Mouse (Mus musculus) T-helper 17 cell (primary cell): ENCODE results near the gene 1700093K21Rik.

Experiments
- in situ Hi-C, 2 experiments: fragments of 300-600 bp; cut with MboI, MseI; formaldehyde crosslinking; loops; 1 replicate in 1 of 2; 2 replicates in 1 of 2; pipeline ENCODE4 v1.15.1; 2025; ENCODE audit warnings: high pct_unique_total_duplicates in 2 of 2

1700093K21Rik gene

DNA sequence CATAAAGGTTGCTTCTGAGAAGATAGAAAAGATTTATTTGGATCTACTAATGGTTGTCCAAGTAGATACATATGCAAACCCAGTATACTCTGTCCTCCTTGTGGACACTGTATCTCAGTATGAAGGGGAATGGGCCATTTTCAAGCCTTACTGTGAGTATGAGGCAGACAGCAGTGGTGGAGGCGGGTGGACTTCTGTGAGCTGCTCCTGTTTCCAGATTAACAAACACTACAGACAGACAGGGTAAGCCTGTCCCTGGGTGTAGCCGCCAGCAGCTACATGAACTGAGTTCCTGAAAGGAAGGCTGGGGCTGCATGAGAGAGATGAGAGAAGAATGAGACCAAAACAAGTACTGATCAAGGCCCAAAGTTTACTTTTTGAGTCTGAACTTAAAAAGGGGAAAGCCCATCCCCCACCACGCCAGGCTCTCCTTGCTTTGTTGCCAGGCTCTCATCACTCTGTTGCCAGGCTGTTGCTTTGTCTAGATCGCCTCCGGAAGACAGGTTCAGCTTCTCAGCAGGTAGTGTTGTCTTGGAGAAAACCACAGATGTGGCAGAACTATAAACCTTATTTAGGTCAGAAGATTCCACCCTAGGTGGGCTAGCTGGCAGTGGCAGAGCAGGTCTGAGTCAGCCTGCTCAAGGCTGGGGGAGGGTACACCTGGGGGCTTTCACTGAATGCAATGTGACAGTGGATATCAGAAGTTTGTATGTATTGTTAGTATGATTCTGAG lies at the start of gene 1700093K21Rik:
1700093K21Rik (minus strand) TSS at position 683 of the 733 bp plus-strand sequence.
- in situ Hi-C loops: loop anchor here in 1 of 2 experiments (25.0 kb wide), 1 partner anchor 1358 kb away; no protein-coding TSS in a partner anchor

DNA sequence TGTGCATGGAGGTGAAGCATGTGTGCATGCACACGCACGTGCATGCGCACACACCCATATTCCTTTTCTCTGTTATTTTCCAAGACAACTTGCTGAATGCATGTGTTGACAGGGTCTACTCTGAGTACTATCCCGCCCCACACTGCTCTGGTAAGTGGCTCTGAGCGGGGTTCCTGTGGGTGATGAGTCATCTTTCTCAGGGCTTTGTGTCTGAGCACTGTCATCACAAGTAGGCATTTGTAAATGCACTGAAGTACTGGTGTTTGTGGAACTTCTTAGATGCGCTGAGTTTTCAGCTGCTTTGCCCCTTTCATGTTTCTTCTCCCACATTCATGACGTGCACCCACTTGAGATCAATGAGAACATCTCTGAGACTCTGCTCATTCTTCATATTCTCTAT lies 49.2 kb upstream of the 1700093K21Rik start:
- in situ Hi-C loops: no loop called here

DNA sequence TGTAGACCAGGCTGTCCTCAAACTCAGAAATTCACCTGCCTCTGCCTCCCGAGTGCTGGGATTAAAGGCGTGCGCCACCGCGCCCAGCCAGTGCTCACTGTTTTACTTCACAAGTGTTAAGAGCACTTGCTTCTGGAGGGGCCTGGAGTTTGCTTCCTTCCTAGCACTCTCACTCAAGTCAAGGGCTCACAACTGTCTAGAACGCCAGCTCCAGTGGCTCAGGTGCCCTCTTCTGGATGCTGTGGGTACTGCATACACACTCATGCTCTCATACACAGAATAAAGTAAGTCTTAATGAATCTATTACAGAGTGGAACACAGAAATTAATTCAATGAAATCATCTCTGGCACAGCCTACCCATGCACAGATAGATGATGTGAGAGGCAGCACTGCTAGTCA lies 44.8 kb upstream of the 1700093K21Rik start:
- in situ Hi-C loops: loop anchor here in 1 of 2 experiments (5.0 kb wide), 1 partner anchor 68 kb away; the partner anchor contains the start of gene Ahsa2

DNA sequence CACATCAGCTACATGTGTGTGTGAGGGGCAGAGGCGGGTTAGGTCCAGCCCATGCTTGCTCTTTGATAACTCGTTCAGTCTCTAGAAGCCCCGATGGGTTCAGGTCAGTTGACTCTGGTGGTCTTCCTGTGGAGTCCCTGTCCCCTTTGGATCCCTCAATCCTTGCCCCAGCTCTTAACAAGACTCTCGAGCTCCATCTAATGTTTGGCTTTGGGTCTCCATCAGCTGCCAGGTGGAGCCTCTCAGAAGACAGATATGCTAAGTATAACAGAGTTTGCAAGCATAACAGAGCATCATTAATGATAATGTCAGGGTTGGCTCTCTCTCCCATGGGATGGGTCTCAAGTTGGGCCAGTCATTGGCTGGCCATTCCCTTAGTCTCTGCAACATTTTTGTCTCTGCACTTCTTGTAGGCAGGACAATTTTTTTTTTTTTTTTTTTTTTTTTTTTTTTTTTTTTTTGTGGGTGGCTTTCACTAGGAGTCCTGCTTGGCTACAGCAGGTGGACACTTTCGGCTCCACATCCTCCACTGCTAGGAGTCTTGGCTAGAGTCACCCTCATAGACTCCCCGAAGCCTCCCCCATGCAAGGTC lies 36.2 kb upstream of the 1700093K21Rik start:
- in situ Hi-C loops: no loop called here

DNA sequence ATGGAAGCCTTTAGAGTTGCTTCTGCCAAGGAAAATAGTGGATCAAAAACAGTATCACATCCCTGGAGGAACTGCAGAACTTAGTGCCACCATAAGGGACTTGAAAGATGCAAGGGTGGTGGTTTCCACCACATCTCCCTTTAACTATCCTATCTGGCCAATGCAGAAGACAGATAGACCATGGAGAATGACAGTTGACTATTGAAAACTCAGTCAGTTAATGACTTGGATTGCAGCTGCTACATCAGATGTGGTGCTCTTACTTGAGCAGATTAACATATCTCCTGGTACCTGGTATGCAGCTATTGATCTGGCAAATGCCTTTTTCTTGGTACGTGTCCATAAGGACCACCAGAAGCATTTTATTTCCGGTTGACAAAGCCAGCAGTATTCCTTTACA lies 16.5 kb upstream of the 1700093K21Rik start:
- in situ Hi-C loops: no loop called here

DNA sequence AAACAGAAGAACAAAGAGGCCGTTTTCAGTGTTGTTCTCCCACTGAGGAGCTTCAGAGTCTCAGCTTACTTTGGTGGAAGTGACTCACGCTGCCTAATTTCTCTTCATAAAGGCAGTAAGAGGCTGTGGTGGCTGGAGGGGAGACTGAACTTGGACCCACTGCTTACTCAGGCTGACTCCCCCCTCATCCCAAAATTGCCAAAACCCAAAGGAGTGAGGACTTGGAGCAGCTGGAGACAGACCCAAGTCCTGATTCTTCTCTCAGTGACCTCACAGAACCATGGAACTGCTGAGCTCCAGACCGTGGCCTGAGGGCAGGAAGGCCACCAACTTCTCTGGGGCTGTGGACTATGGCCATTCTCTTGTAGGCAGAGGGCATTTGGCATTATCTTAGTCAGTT lies 2.0 kb downstream of the 1700093K21Rik start:
- in situ Hi-C loops: loop anchor here in 1 of 2 experiments (25.0 kb wide), 1 partner anchor 1357 kb away; no protein-coding TSS in a partner anchor

DNA sequence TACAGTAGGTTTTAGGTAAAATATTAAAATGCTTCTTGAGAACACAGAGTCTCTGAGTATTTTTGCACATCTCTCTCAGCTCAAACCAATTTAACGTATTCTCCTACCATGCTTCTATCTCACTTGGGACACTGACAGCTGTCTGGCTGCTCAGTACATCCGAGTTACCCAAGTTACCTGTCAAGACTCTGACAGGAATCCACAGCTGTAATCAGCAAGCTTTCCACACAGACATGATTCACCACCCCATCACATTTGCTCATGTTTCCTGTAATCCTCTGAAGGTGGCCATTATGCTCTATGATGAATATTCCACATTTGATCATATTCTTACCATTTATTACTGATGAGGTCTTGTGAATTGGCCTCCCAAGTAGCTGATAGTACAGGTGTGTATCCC lies 5.6 kb downstream of the 1700093K21Rik start:
- in situ Hi-C loops: loop anchor here in 1 of 2 experiments (25.0 kb wide), 1 partner anchor 1353 kb away; no protein-coding TSS in a partner anchor

DNA sequence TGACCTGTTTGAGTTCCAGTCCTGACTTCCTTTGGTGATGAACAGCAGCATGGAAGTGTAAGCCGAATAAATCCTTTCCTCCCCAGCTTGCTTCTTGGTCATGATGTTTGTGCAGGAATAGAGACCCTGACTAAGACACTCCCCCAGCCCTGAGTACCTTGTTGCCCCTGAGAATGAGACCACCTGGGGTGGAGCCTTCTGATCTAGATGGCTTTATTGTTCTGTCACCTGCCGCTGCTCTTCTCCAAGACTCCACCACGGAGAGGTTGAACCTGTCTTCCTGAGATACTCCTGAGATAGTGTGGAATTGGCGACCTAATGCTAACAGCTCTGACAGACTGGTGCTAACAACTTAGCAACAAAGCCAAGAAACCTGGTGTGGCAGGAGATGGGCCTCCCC lies 6.2 kb downstream of the 1700093K21Rik start:
- in situ Hi-C loops: loop anchor here in 1 of 2 experiments (25.0 kb wide), 1 partner anchor 1352 kb away; no protein-coding TSS in a partner anchor

DNA sequence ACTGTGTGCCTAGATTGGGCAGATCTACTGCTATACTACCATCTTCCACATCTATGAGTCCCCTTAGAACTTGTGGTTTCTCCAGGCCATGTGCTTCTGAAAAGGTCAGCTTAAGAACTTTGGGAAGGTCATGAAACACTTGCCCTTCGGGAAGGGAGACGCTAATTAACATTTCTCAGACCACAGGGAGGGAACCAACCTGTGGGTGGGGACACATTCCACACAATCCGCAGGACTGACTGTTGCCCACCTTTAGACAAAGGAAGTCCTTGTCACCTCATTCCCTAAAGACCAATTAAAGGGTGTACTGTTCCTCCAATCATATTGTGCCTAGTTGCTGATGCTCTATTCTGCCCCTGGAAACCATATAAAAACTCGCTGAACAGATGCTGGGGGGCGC lies 16.2 kb downstream of the 1700093K21Rik start:
- in situ Hi-C loops: loop anchor here in 1 of 2 experiments (25.0 kb wide), 1 partner anchor 1342 kb away; no protein-coding TSS in a partner anchor

DNA sequence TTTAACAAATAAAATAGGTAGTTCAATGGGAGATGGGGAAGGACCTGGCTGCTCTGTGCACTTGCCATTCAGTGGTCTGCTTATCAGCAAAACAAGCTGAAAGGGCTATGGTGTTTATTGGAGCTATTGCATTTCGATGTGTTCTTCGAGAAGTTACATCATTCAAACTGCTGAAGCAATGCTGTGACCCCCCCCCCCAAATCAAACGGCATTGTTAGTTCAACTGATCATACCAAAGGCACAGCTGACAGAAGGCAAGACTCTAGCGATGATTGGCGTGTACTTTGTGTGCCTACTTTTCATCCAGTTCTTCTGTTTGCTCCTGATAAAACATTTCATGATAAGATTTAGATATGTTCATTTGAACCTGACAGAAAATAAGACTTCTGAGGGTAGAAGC lies 22.3 kb downstream of the 1700093K21Rik start:
- in situ Hi-C loops: loop anchor here in 1 of 2 experiments (5.0 kb wide), 1 partner anchor 69 kb away; no protein-coding TSS in a partner anchor

DNA sequence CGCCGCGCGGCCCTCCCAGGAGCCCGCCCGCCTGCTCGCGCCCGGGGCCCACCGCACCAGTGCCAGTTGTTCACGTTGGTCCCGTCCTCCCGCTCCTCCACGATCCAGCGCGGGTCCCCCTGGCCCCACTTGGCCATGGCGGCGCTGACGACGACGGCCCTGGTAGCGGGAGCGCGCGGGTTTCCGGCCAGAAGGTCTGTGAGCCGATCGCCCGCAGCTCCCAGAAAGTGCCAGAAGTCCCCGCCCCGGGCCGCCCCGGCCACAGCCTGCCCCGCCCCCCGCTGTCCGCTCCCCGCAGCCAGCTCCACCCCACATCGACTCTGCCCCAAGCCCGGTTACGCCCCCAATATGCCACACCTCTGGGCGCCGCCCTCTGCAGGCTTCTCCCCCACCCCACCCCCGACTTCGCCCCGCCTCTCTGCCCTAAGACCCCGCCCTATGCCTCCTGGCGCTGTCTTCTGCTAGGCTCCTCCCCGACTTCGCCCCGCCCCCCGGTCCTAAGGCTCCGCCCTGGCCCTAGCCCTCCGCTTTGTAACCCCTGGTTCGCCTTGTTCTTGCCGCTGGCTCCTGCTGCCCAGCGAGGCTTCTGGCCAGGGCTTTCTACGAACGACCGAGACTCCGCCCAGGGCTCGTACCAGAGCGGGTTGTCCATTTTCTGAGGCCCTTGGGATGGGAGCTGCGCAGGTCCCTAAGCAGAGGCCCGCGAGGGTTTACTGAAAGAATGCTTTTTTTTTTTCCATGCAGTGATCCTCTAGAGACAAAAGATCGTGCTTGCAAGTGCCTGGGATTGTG lies 23.0 kb downstream of the 1700093K21Rik start, which contains the start of gene Ahsa2:
Ahsa2 (minus strand) TSS at position 313 of the 792 bp plus-strand sequence.
- in situ Hi-C loops: loop anchor here in 1 of 2 experiments (5.0 kb wide), 1 partner anchor 69 kb away; no protein-coding TSS in a partner anchor

DNA sequence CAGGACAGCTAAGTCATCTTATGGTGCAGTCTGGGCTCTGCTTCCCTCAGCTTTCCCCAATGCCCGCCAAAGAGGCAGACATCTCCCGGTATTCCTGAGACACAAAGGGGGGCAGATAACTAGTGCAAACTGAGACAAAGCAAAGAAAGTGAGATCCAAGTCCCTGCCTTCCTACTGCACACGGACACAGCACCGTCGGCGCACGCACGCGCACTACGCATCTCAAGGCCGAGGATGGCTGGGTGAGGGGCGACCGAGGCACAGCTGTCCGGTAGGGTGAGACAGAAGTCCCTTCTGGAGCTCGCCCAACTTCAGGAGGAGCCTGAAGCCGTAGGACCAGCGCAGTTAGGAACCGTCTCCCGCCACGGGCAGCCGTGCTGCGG lies 23.6 kb downstream of the 1700093K21Rik start:
- in situ Hi-C loops: loop anchor here in 1 of 2 experiments (5.0 kb wide), 1 partner anchor 70 kb away; no protein-coding TSS in a partner anchor

DNA sequence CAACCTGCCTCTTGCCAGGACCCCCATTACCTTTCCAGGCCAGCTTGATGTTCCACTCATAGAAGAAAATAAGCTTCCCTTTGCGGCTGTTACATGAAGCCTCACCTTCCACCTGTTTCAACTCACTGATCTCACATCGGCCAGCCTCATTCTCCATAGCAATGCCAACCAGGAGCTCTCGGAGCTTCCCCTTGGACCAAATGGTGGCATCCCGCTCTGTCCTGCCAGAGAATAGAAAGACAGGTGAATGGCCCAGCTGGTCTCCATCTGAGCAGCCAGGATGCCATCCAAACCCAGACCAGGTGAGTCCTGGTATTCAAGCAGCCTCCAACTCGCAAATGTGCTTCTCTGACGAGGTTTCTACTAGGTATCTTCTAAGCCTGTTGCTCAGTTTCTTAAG lies 24.3 kb downstream of the 1700093K21Rik start:
- in situ Hi-C loops: loop anchor here in 1 of 2 experiments (5.0 kb wide), 1 partner anchor 71 kb away; no protein-coding TSS in a partner anchor

DNA sequence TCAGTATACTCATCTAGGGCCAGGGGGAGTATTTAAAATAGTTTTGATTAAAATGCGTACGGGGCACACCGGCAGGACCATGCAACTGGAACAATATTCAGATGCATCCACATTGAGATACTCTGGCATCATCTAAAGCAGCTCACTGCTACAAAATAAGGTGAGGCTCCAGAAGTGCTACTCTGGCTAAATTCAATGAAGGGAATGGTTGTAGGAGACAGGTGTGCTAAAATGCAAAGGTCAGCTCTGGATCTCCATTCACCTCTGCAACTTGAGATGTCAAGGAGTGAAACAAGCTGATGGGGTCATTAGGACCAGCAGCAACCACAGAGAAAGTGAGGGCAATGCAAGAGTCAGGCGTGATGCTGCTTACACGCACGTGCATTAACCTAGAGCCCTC lies 25.7 kb downstream of the 1700093K21Rik start:
- in situ Hi-C loops: loop anchor here in 1 of 2 experiments (5.0 kb wide), 1 partner anchor 72 kb away; no protein-coding TSS in a partner anchor

DNA sequence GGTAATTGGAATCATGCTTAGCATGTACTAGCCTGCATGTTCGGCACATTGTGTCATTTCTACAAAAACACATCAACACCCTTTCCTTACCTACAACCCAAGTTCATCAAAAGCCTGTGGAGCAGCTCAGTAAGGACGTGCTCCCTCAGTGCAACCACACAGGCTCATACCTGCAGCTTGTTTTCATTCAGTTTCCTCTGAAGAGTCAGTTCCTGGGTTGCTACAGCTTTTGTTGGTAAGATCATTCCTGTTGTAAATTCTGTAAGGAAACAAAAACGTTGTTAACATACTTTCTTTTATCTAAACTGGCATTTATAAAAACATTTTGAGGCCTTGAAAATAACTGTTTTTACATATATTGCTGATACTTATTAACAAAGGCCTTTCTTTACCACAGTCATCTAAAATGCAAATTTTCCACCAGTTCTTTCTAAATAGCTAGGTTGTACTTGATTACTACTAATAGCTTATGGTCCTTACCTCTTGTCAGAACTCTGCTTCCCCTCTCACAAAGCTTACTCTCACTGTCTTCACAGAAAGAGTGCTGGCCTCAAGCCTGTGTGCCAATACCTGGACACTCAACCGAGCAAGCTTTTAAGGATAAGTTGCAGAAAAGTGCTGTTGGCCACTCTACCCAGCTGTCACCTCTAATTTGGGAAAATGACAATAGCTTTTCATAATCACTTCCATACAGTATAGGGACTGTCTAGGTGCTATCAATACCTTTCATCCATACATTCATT lies 28.7 kb downstream of the 1700093K21Rik start:
- in situ Hi-C loops: no loop called here

DNA sequence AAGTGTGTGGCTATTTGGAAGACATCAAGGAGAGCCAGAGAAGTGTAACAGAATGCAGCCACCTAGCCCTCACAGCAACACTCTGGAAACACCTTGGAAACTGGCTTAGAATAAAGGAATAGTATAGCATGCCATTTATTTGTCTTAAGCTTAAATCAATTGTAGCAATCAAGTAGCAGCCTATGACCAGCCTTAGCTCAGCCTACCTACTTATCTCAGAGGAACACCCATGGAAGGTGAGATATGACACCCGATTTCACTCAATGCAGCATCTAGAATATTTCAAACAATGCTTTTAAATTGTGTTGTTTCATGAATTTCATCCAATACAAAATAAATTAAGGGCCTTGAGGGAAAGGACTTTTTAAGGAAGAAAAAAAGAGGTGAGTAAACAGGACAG lies 31.0 kb downstream of the 1700093K21Rik start:
- in situ Hi-C loops: no loop called here
